Mouse (Mus musculus) midbrain, embryonic 16.5 days (tissue): ENCODE results near the gene Dnm3. TPM values are rescaled to one million over a fixed set of nuclear protein-coding genes. Genes with fewer than 3 reads are reported as not detected.

Source experiments
- ATAC-seq: fragments of 200-750 bp; cut with Nextera tagmentation; 2 replicates; pipeline ENCODE4 v1.8.0; 2017; ENCODE audit warnings: moderate TSS enrichment
- H3K27ac ChIP-seq: fragments of 300-500 bp; sonication (generic); 2 replicates; pipeline ENCODE4 v1.5.1; 2014; ENCODE audit warnings: mild to moderate bottlenecking, low read length, mixed read lengths
- H3K27me3 ChIP-seq: fragments of 300-500 bp; sonication (generic); 2 replicates; pipeline ENCODE4 v1.6.1; 2014; ENCODE audit warnings: low read depth, low read length, mixed read lengths; ENCODE audit not compliant: control insufficient read depth, insufficient read depth
- H3K36me3 ChIP-seq: fragments of 300-500 bp; sonication (generic); 2 replicates; pipeline ENCODE4 v1.6.1; 2014; ENCODE audit warnings: mild to moderate bottlenecking, low read length, moderate library complexity, mixed read lengths; ENCODE audit not compliant: control insufficient read depth, insufficient read depth
- H3K4me1 ChIP-seq: fragments of 300-500 bp; sonication (generic); 2 replicates; pipeline ENCODE4 v1.6.1; 2014; ENCODE audit warnings: mild to moderate bottlenecking, low read length, mixed read lengths; ENCODE audit not compliant: control insufficient read depth, insufficient read depth
- H3K4me2 ChIP-seq: fragments of 300-500 bp; sonication (generic); 2 replicates; pipeline ENCODE4 v1.6.1; 2014; ENCODE audit warnings: mild to moderate bottlenecking, low read length, mixed read lengths
- H3K4me3 ChIP-seq: fragments of 300-500 bp; sonication (generic); 2 replicates; pipeline ENCODE4 v1.5.1; 2014; ENCODE audit warnings: low read depth, mild to moderate bottlenecking, low read length, moderate library complexity, mixed read lengths
- H3K9ac ChIP-seq: fragments of 300-500 bp; sonication (generic); 2 replicates; pipeline ENCODE4 v1.6.1; 2014; ENCODE audit warnings: low read depth, low read length, mixed read lengths
- H3K9me3 ChIP-seq: fragments of 300-500 bp; sonication (generic); replicated peaks from 2 replicates; pipeline ENCODE4 v1.6.1; 2014; ENCODE audit warnings: mild to moderate bottlenecking, low read length, mixed read lengths; ENCODE audit not compliant: control insufficient read depth, poor library complexity, severe bottlenecking
- WGBS: fragments of 180-500 bp; shearing (Covaris S2); extraction: QIAGEN DNeasy Blood & Tissue Kit; methylation state at CpG from one replicate; pipeline ENCODE4 v1.1.7; 2014; 5-methylcytosine and 5-hydroxymethylcytosine counted together
- polyA plus RNA-seq: library from polyadenylated mRNA; unstranded; fragments of >200 nt; fragmentation: Nextera tagmentation; extraction: Ambion mirVana; gene quantifications from 2 replicates; pipeline ENCODE4 v1.2.1, GENCODE M21; 2015

The Dnm3 gene
- polyA plus RNA-seq, 1 experiment from 2014 or later, result 69.4 TPM

- Histone ChIP-seq H3K9ac (no peak overlapping the region), H3K4me3 (no peak overlapping the region), H3K27ac (no peak overlapping the region), H3K4me1 (peaks cover 2% of the 10 kb centered on the region; the same call in 1 of the 2 replicates), H3K27me3 (no peaks in the 10 kb centered on the region), H3K36me3 (no peaks in the 10 kb centered on the region), H3K4me2 (no peak overlapping the region), H3K9me3 (no peaks in the 10 kb centered on the region)
- no peak for ATAC-seq
- WGBS, result 34% methylated on average over 5 of the region's 5 CpGs
These were observed 222.9 kb downstream of the Dnm3 start for GRCm38 (mm10) chr1:162254944-162255343.

GRCm38 (mm10) chr1:162253971-162254641, 223.7 kb downstream of the Dnm3 start:
- 78% methylated on average over 8 of the region's 8 CpGs for WGBS

GRCm38 (mm10) chr1:162252869-162253268, 225.0 kb downstream of the Dnm3 start:
- Histone ChIP-seq H3K27ac (no peak overlapping the region), H3K27me3 (no peaks in the 10 kb centered on the region), H3K9ac (no peak overlapping the region), H3K9me3 (no peaks in the 10 kb centered on the region), H3K36me3 (no peaks in the 10 kb centered on the region), H3K4me1 (peaks cover 2% of the 10 kb centered on the region; the same call in 1 of the 2 replicates), H3K4me2 (no peak overlapping the region), H3K4me3 (no peak overlapping the region)
- WGBS, result 65% methylated on average over 2 of the region's 2 CpGs
- ATAC-seq, result 0 out of 2 replicates have a peak, but pooled peaks have one; percentile 51

More at GRCm38 (mm10) chr1:162253971-162254641, 223.7 kb downstream of the Dnm3 start:
- ATAC-seq, result no peak
- Histone ChIP-seq H3K4me3 (no peak overlapping the region), H3K4me1 (peaks cover 2% of the 10 kb centered on the region; the same call in 1 of the 2 replicates), H3K36me3 (no peaks in the 10 kb centered on the region), H3K27ac (no peak overlapping the region), H3K9ac (no peak overlapping the region), H3K4me2 (no peak overlapping the region), H3K9me3 (no peaks in the 10 kb centered on the region), H3K27me3 (no peaks in the 10 kb centered on the region)

- WGBS, result 89% methylated on average over 5 of the region's 5 CpGs
These were observed 230.6 kb downstream of the Dnm3 start for GRCm38 (mm10) chr1:162247216-162247615.

GRCm38 (mm10) chr1:162243651-162243990, 234.2 kb downstream of the Dnm3 start:
- no peaks in the 10 kb centered on the region for H3K36me3 ChIP-seq
- ATAC-seq, result 0 out of 2 replicates have a peak, but pooled peaks have one; percentile 3

More at GRCm38 (mm10) chr1:162247216-162247615, 230.6 kb downstream of the Dnm3 start:
- H3K36me3 ChIP-seq, result no peaks in the 10 kb centered on the region
- no peak overlapping the region for H3K9ac ChIP-seq
- H3K4me1 ChIP-seq, result no peaks in the 10 kb centered on the region
- H3K9me3 ChIP-seq, result no peaks in the 10 kb centered on the region
- H3K27ac ChIP-seq, result no peak overlapping the region
- no peak overlapping the region for H3K4me3 ChIP-seq
- H3K27me3 ChIP-seq, result no peaks in the 10 kb centered on the region
- H3K4me2 ChIP-seq, result no peak overlapping the region
- no peak for ATAC-seq

GRCm38 (mm10) chr1:162242980-162243650, 234.7 kb downstream of the Dnm3 start:
- peaks cover 3% of the 10 kb centered on the region; the same call in 1 of the 2 replicates for H3K4me1 ChIP-seq
- WGBS, result 75% methylated on average over 7 of the region's 7 CpGs
- H3K4me3 ChIP-seq, result no peak overlapping the region
- no peak overlapping the region for H3K27ac ChIP-seq
- no peaks in the 10 kb centered on the region for H3K27me3 ChIP-seq
- H3K9ac ChIP-seq, result no peak overlapping the region
- ATAC-seq, result 0 out of 2 replicates have a peak, but pooled peaks have one; percentile 28
- H3K36me3 ChIP-seq, result no peaks in the 10 kb centered on the region
- H3K4me2 ChIP-seq, result no peak overlapping the region
- H3K9me3 ChIP-seq, result no peaks in the 10 kb centered on the region

More at GRCm38 (mm10) chr1:162243651-162243990, 234.2 kb downstream of the Dnm3 start:
- Histone ChIP-seq H3K9me3 (no peaks in the 10 kb centered on the region), H3K4me3 (no peak overlapping the region), H3K27ac (no peak overlapping the region), H3K27me3 (no peaks in the 10 kb centered on the region), H3K4me1 (peaks cover 3% of the 10 kb centered on the region; the same call in 1 of the 2 replicates), H3K4me2 (no peak overlapping the region), H3K9ac (no peak overlapping the region)
- 70% methylated on average over 2 of the region's 2 CpGs for WGBS

GRCm38 (mm10) chr1:162240720-162241119, 237.1 kb downstream of the Dnm3 start:
- H3K27ac ChIP-seq, result no peak overlapping the region
- no peak overlapping the region for H3K4me3 ChIP-seq
- no peaks in the 10 kb centered on the region for H3K9me3 ChIP-seq
- H3K4me2 ChIP-seq, result no peak overlapping the region
- peaks cover 3% of the 10 kb centered on the region; the same call in 1 of the 2 replicates for H3K4me1 ChIP-seq
- ATAC-seq, result no peak
- 86% methylated on average over 4 of the region's 4 CpGs for WGBS
- H3K27me3 ChIP-seq, result no peaks in the 10 kb centered on the region
- no peak overlapping the region for H3K9ac ChIP-seq
- H3K36me3 ChIP-seq, result no peaks in the 10 kb centered on the region

- no peak overlapping the region for H3K4me3 ChIP-seq
- ATAC-seq, result no peak
- H3K9ac ChIP-seq, result no peak overlapping the region
- peaks cover 3% of the 10 kb centered on the region; the same call in 1 of the 2 replicates for H3K4me1 ChIP-seq
- WGBS, result 79% methylated on average over 3 of the region's 3 CpGs
- H3K9me3 ChIP-seq, result no peaks in the 10 kb centered on the region
- H3K36me3 ChIP-seq, result no peaks in the 10 kb centered on the region
- H3K27me3 ChIP-seq, result no peaks in the 10 kb centered on the region
- no peak overlapping the region for H3K4me2 ChIP-seq
- no peak overlapping the region for H3K27ac ChIP-seq
These were observed 239.2 kb downstream of the Dnm3 start for GRCm38 (mm10) chr1:162238646-162239045.

GRCm38 (mm10) chr1:162236624-162237159, 241.1 kb downstream of the Dnm3 start:
- Histone ChIP-seq H3K9me3 (no peaks in the 10 kb centered on the region), H3K36me3 (no peaks in the 10 kb centered on the region), H3K4me3 (no peak overlapping the region), H3K27me3 (no peaks in the 10 kb centered on the region), H3K4me1 (no peaks in the 10 kb centered on the region), H3K27ac (no peak overlapping the region), H3K9ac (no peak overlapping the region), H3K4me2 (no peak overlapping the region)
- ATAC-seq, result no peak
- 88% methylated on average over 7 of the region's 7 CpGs for WGBS
